Mouse (Mus musculus) urinary bladder, postnatal 36 days (tissue): ENCODE measurements around the gene Mrps35.

Experiments used
- DNase-seq, 2 experiments: peaks; one replicate each; pipeline ENCODE4 v3.0.0; 2022; ENCODE audit warnings: low spot score in 2 of 2, mixed read lengths in 1 of 2

Gene Mrps35

DNA sequence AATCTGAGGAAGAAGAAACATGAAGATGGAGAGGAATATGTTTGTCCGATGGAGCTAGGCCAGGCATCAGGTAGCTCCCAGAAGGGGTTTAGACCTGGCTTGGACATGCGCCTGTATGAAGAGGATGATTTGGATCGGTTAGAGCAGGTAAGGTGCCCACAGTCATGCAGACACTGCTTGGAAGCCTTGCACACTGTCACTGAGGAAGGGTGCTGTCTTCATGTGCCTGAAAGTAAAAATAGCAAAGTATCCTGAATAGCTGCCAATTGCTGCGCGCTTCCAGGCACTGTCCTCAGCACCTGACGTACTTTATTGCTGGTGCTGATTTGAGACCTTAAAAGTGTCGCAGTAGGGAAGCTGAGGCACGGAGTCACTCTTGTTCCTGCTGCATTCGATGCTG is 13.0 kb upstream of the Mrps35 start:
- DNase-seq: no peak

DNA sequence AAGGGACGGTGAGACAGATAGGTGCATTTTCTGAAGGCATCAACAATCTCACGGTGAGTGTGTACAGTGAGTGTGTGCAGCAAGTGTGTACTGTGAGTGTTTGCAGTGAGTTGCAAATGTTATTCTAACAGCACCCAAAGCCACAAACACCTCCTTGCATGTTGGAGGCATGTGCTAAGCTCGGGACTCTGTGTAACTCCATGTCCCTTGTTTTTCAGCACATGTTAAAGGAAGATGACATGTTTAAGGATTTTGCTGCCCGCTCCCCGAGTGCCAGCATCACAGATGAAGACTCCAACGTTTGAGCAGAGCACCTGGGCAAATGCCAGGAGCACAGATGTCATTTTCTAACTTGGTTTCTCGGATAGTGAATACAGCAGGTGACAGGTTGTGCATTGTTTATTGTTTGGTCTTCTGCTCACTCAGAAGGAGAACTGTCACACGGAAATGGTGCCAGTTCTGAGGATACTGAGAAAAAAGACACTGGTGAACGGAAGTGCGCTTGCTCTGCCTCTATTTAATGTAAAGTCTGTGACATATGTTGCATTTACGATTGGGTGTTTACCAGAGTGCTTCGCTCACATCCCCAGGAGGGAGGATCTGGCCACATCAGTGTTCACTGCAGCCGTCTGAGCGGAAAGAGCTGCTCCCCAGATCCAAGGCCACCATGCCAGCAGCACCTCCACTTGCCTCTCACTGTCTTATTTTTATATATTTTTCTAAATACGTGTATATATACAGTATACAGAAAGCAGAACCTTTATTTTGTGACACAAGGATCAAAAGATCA is 12.3 kb upstream of the Mrps35 start:
- no peak for DNase-seq

DNA sequence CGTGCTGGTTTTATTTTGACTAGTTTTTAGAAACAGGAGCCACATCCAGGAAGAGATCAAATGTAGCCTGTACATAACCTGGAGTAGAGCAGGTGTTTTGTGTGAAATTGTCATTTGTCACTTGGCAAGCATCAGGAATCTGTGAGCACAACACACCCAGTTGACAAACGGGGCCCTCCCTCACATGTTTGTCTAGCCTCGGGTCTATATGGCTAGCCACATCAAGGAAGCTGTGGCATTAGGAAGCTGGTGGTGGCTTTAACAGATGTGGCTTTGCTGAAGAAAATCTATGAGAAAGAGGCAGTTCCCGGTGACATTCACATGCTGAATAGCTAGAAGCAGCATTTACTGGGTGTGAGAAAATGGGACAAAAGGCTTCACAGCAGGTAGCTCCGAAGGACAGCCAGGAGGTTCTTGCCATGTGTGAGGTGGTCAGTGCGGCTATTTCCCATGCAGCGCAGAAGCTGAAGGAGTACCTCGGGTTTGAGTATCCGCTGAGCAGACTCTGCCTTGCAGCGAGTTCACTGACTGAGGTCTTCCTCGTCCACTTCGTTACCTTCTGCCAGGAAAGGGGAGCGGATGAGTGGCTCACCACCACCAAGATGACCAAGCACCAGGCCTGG is 10.2 kb upstream of the Mrps35 start, which contains the start of gene Rep15:
Gene Rep15 (plus strand): TSS at position 282 of the 623 bp plus-strand sequence.
- DNase-seq: no peak

DNA sequence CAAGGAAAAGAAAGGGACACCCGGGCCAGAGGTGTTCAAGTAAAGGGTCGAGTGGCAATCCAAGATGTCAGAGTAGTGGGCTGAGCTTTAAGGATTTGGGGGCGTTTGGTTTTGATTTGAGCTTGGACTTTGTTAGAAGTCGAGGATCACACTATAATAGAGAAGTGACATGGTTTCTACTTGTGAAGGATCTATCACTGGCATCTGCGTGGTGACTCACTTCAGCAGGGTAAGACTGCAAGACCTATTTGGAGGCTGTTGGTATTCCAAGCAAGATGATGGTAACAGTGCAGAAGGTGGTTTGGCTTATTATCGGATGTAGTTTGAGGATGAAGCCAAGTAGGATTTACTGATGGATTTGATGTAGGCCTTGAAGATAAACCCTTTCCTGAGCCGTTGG is 1.1 kb downstream of the Mrps35 start:
- DNase-seq: no peak

DNA sequence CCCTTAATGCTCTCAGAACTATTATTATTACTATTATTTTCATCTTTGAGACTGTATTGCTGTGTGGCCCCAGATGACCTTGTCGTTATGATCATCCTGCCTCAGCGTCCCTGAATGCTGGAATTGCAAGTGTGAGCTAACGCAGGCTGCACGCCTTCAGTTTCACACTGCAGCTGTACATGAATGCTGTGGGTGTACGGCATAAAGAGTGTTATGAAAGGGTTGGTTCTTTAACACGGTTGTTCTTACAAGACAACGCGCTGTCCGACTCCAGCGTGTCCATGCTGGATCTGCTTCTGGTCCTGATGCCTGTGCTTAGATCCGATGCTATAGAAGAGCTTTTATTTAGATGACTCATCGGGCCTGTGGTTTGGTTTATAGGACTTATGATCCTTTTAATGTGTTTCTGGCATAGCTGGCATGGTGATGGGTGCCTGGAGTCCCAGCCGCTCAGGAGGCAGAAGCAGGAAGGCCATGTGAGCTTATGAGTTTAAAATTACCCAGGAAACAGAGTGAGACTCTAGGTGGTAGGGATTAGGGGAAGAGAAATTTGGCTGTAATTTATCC is 6.8 kb downstream of the Mrps35 start:
- no peak for DNase-seq

DNA sequence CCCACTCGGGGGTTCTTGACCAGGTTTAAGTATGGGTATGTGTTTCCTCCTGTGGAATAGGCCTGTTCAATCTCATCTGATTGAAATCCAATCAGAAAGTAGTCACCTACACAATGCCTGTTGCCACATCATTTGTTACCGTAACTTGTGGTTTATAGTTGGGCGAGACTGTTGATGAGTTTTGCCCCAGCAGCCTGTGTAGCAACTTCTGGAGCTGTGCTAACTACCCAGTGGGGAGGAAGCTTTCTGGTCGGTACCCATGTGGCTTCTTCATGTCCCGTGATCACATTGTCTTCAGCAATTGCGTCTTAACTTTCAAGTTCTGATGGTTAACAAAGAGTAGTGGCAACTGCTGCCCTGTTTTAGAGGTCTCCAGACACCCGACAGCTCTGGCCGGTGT is 9.1 kb downstream of the Mrps35 start:
- DNase-seq: no peak

DNA sequence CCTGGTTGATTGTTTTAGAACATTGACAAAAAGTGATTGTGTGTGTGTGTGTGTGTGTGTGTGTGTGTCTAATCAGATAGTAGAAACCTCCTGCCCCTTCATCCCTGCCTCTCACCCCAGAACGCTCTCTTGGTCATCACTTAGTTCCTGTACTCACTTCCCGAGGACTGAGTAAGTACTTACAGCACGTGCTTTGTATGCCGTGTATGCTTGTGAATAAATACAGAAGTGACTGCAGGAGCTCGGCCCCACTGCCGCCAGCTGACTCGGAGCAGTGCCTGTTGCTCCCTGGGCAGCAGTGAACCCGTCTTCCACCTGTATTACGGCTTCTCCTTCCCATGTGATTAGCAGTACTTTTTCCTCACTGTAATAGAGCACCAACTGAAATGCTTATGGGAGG is 9.9 kb downstream of the Mrps35 start:
- DNase-seq: no peak

DNA sequence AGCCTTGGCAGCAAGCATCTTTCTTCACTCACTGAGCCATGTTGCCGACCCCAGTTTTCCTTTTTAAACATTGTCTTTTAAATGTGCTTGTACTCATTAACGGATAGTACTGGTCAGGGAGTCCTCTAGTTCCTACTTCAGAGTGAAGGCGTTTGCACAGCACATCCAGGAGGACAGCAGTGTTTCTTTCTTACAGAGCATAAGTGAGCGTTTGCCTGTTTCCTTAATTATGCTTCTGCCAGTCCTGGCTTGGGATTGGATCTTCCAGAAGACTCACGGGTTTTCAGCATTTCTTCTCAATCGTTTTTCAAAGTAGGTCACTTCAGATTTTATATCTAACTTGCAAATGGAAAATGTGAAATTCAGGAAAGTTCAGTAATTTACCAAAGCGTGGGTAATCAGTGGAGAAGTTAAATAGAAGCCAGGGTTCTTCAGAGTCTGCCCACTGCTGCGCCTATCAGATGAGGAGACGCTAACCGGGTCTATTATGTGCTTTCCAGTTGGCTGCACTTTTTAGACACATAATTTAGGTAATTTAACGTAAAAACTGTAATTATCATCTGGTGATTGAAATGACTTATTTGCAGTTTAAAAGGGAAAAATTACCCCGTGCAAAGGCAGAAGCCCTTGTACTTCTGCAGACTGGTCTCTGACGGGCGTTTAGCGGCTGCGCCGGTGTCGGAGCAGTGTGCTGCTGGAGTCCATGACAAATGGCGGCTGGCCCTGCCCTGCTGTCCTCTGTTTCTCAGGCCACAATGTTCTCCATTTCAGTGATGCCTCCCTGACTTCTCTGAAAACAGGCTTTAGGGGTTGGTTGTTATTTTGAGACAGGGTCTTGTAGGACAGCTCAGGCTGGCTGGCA is 11.5 kb downstream of the Mrps35 start:
- DNase-seq: no peak

DNA sequence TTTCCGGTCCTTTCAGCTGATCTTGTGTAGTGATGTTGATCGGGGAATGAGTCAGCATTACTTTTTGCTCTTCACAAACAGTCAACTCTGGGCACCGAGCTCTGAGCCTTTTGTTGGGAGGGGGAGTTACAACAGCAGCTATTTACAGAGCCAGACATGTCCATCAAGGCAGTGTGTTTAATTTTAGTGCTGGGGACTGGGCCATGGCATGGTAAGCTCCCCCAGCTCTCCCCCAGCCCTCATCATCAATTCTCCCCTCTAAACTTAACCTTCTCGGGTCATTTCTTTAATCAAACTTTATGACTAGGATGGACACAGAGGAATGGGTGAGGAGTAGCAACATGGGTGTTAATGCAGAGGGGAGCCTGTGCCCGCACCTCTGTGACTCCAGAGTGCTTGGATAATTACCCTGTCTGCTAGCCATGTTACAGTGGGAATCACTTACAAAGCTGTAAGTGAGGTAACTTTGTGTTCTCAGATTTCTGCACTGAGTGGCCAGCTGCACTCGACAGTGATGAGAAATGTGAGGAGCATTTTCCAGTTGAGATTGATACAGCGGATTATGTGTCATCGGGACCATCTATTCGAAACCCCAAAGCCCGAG is 12.9 kb downstream of the Mrps35 start:
- no peak for DNase-seq

DNA sequence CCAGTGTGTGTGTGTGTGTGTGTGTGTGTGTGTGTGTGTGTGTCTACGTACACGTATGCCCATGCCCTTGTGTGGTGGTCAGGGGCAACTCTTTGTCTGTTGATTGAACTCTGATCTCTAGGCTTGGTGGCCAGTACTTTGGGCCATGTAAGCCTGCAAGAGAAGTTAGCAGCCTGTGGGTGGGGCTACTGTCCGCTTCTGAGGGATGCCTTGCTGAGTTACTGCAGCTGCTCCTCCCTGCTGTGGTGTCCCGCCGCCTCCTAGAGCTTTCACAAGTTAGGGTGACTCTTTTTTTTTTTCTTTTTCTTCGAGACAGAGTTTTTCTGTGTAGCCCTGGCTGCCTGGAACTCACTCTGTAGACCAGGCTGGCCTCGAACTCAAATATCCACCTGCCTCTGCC is 16.8 kb downstream of the Mrps35 start:
- DNase-seq: no peak

DNA sequence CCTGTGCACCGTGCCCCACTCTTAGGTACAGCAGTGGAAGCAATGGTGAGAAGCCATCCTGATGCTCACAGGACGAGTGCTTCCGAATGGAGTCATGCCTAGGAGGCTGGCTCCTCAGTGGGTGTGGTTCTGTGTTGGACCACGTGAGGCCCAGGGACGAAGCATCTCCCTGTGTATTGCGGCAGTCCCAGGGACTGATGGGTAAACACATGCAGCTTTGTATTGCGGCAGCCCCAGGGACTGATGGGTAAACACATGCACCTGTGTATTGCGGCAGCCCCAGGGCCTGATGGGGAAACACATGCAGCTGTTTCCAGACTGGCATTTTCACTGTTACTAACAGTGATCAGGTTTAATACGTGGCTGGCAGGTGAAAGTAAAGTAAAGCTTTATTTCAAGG is 19.1 kb downstream of the Mrps35 start:
- DNase-seq: no peak

DNA sequence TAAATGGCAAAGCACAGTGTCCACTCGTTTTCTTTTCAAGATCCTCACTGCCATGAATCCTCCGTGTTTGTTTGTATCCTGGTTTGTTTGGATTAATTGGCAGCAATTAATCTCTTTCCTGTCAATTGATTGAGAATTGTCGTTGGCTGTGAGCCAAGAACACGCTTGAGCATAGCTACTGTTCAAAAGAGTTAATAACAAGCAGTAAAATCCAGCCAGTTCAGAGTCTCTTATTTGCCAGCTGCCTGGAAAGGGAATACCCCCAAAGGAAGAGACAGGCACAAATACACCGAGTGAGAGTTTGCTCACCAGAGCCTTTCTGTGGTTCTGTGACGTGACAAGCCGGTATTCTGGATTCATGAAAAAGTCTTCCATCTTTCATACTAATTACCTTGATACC is 19.5 kb downstream of the Mrps35 start:
- DNase-seq: no peak

DNA sequence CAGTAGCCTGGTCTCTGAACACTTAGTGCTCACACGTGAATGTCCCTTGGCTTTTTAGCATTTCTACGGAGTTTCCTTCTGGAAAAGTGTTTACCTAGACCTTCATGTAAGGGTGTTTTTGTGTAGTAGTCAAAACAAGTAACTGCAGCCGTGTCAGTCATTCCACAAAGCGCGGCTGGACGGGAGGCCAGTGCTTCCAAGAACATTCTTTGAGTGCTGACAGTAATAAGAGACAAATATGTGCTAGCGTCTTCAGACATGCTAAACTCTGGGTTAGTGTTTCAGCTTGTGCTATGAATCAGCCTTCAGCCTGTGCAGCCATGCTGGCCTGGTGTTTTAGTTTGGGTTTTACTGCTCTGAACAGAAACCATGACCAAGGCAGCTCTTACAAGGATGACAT is 20.1 kb downstream of the Mrps35 start:
- DNase-seq: no peak

DNA sequence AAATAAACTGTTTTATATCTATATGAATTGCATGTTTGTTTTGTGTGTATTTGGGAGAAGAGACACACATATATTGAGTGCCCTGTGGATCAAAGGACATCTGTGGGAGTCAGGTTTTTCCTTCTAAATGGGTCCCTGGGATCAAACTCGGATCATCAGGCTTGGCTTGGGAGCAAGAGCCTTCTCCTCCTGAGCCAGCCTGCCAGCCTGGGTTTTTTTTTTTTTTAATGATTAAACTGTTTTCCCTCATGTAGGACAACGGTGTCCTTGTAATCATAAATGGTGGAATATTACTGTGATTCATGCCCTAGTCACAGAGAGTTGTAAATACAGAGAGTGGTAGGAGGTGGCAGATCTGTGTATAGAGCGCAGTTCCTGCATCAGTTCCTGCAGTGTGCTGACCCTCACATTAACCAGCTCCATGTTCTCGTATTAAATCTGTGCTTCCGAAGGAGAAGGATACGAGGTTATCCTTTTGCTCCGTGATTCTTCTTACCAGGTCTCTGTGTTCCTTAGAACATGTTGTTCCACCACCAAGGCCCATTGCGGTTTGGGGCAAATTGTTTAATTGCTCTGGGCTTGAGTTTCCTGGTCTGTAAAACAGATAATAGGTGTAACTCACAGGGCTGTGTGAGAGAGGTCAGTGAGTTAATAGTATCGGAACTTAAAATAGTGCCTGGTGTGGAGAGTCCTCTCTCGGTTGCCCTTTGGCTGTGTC is 21.8 kb downstream of the Mrps35 start:
- DNase-seq: no peak

DNA sequence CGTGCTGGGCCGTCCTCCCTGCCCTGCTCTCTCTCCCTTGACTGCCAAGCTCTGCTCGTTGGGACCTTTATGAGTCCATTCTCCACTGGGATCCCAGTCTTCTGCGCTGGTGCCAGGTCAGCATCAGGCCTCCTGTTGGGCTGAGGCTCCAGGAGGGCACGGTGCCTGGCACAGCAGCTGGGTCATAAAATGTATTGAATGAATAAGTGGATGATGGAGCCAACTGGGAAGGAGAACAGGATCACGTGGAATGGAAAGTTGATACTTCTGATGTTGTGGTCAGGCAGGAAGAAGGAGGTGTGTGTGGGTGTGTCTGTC is 22.3 kb downstream of the Mrps35 start:
- DNase-seq: peak in 1 of 2 experiments; percentile 42

DNA sequence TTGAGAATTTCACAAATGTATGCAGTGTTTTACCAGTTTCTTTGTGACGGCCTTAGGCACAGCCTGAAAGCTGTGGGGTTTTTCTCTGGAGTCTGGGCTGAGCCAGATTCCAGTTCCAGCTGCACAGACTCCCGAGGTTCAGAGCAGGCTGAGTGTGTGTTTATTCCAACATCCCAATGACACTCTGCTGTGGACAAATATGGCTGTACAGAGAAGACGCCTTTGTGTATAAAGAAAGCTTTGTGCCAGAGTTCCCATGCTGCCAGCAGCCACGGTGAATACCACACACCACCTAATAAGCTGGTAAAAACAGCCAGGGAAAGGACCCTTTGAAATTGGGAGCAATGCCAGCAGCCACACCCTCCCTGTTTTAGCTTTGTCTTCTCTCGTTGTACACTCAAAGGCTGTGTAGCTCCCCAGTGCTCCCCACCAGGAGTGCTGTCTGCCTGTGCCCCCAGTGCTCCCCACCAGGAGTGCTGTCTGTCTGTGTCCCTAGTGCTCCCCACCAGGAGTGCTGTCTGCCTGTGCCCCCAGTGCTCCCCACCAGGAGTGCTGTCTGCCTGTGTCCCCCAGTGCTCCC is 33.3 kb downstream of the Mrps35 start:
- DNase-seq: peak in 1 of 2 experiments; percentile 2

DNA sequence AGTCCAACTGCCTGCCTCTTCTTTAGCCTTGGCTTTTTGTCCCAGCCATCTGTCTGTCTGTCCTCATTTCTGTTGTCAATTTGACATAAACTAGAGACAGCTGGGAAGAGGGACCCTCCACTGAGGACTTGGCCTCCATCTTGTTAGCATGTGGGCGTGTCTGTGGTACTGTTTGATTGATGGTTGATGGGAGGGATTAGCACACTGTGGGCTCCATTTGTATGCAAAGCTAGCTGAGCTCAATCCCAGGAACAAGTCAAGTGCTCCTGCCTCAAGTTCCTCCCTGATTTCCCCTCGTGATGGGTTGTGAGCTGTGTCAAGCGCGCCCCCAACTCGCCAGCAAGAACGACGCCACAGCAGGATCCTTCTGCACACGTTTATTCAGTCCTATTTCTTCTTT is 34.3 kb downstream of the Mrps35 start:
- DNase-seq: no peak

DNA sequence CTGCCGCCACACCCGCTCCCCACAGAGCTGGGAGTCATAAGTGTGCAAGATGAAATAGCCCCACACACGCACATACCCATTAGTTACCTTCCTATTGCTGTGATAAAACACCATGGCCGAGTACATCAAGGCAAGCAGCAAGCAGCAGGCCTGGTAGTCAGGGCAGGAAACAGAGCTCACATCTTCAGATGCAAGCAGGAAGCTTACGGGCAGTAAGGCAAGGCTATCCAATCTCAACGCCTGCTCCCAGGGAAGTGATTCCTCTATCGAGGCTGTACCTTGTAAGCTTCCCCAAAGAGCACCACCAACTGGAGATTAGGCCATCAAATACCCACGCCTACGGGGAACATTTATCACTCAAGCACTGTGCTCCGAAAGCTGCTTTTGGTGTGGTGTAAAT is 37.4 kb downstream of the Mrps35 start:
- DNase-seq: no peak

DNA sequence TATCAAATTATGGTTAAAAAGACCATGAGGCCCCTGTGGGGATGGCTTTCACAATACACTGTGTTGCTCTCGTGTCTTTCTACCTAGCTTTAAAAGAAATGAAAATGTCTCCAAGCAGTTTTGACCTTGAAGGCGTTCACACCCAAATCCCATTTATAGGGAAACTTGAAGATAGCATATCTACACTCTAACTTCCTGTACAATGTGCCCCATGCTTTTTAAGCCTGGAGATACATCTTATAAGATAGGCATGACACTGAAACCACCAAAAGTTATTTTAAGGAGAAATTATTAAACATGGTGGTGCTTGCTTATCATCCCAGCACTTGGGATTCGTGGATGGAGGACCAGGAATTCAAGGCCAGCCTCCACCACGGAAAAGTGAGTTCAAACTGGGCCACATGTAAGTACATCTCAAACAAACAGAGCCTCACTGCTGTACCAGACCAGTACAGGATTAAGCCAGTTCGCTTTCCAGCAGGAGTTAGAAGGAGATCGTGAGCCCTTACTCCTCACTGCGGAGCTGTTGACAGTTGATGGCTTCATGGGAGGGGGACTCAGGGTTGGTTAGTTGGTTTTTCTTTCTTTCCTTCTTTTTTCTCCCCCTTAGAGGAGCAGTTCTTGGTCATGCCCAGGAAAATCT is 43.0 kb downstream of the Mrps35 start:
- no peak for DNase-seq

DNA sequence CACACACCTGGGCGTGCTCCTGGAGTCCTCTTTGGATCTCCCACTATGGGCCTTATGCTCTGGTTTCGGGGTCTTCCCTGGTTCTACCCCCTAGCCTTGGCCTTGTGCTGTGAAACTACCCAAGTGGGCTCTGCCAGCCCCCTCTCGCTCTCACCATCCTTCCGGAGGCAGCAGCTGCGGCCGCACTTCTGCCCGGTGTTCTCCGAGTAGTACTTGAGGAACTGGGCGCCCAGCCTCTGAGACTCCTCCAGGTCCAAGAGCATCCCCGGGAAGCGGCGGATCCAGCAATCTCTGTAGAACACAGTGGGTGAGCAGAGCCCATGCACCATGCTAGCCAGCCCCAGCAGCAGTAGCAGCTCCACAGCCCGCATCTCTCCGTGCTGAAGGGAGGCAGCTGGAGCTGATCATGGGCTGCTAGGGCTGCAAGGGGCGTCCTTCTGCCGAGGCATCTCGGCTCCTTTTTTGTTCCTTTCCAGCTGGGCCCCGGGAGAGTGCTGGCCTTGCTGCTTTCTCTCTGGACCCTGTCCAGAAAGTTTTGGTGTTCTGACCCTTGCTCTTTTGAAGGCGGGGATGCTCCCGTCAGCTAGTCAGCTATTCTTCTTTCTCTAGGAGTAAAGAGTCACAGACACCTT is 44.1 kb downstream of the Mrps35 start, which contains the start of gene Mansc4:
Gene Mansc4 (minus strand): TSS at position 439 of the 632 bp plus-strand sequence.
- peak in 1 of 2 experiments; percentile 20 for DNase-seq
